In the genomic region with DNA sequence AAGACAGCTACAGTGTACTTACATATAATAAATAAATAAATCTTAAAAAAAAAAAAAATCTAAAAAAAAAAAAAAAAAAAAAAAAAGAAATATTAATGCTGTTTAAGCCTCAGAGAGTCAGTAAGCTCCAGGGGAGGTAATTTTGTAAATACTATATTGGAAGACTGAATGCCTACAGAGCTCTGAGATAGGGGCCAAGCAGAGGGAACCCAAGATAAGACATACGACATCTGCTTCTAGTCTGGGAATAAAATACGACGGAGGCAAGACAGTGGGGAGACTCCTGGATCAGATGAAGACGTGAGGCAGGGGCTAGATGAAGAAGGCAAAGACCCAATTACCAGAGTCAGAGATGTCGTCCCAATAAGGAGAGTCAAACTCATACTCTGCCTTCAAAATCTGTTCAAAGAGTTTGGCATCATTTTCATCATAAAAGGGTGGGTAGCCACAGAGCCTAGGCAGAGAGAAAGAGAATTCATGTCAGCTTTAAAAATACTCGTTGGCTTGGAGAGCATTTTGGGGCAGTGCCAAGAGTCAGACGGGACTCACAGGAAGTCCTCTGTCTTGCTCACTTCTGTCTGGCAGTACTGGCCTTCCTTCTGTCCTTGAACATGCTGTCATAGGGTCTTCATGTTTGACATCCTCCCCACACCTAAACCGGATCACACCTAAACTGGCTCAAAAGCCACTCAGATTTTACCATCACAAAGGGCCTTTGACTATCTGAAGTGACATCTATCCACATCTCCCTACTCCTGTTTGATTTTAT, we compare ENCODE assay signal across 13 mouse cellular contexts. TPM values are rescaled to one million over a fixed set of nuclear protein-coding genes. Genes with fewer than 3 reads are reported as not detected.
DNase-seq lines count a peak whose midpoint lies in the region; ATAC-seq lines count a peak whose summit lies in the region.
"Had no signal": no experiment of that assay in that cellular context is flagged by ENCODE, and none has a peak within 500 bp of the region (broad histone marks: within the 10 kb centered on the region; RNA-seq: fewer than 3 reads in every experiment).

No protein-coding gene starts in this region.

- H3K9ac ChIP-seq in kidney, embryonic 15.5 days, result no peak overlapping the region
- H3K9ac ChIP-seq: intestine, embryonic 15.5 days; lung, embryonic 15.5 days had no signal

- no peak overlapping the region for H3K4me3 ChIP-seq in kidney, embryonic 15.5 days (replicated peaks)
- H3K4me3 ChIP-seq: intestine, embryonic 15.5 days; lung, embryonic 15.5 days had no signal

- H3K36me3 ChIP-seq in kidney, embryonic 15.5 days, result peaks cover 84% of the 10 kb centered on the region

- H3K9me3 ChIP-seq in kidney, embryonic 15.5 days (replicated peaks), result no peaks in the 10 kb centered on the region
- H3K9me3 ChIP-seq: intestine, embryonic 15.5 days; lung, embryonic 15.5 days had no signal

- peaks cover 22% of the 10 kb centered on the region for H3K4me1 ChIP-seq in kidney, embryonic 15.5 days

- no peak overlapping the region for H3K4me2 ChIP-seq in kidney, embryonic 15.5 days
- H3K4me2 ChIP-seq: intestine, embryonic 15.5 days; lung, embryonic 15.5 days had no signal

- no peak for ATAC-seq in kidney, embryonic 15.5 days (replicated peaks; ENCODE audit: low FRiP score)
- ATAC-seq in common myeloid progenitor, adult 5-6 weeks (replicated peaks; ENCODE audit: low read depth, poor library complexity, severe bottlenecking), result 0 out of 2 replicates have a peak, but pooled peaks have one; percentile 13
- ATAC-seq: intestine, embryonic 15.5 days had no signal

- WGBS in kidney, embryonic 15.5 days, result 63% methylated on average over 8 of the region's 8 CpGs

- no peak overlapping the region for H3K27ac ChIP-seq in kidney, embryonic 15.5 days
- H3K27ac ChIP-seq: intestine, embryonic 15.5 days; lung, embryonic 15.5 days; stomach, postnatal 0 days had no signal

- H3K27me3 ChIP-seq in kidney, embryonic 15.5 days, result no peaks in the 10 kb centered on the region
- H3K27me3 ChIP-seq: intestine, embryonic 15.5 days; lung, embryonic 15.5 days had no signal

- peak; percentile 34 for DNase-seq in kidney, adult 18-20 months
- DNase-seq in lung, postnatal 10 days, result peak; percentile 44
- no peak for DNase-seq in lung, adult 18-20 months
- peak; percentile 16 for DNase-seq in lung, postnatal 25 days (ENCODE audit: low spot score)
- DNase-seq in yolk sac, embryonic 10.5 days (ENCODE audit: low spot score), result no peak
- no peak for DNase-seq in cerebellum, adult 18-20 months
- DNase-seq: cerebellum, adult 11-12 months; gastrocnemius, postnatal 36 days had no signal

RNA-seq across cellular contexts. Expression of a gene that starts 6.7 kb away (rescaled TPM):
- 103 and 111 TPM in 2 replicates for polyA plus RNA-seq in kidney, embryonic 15.5 days (2015; fragmentation: Nextera tagmentation; extraction: Ambion mirVana)
- 29.9 and 41.3 TPM in 2 replicates for total RNA-seq in common myeloid progenitor, adult 5-6 weeks (2017)

RNA-seq across cellular contexts. Expression of a gene that starts 10.3 kb away (rescaled TPM):
- 13.8 and 18.7 TPM in 2 replicates for polyA plus RNA-seq in kidney, embryonic 15.5 days (2015; fragmentation: Nextera tagmentation; extraction: Ambion mirVana)
- 10.2 and 11.7 TPM in 2 replicates for total RNA-seq in common myeloid progenitor, adult 5-6 weeks (2017)

RNA-seq across cellular contexts. Expression of a gene that starts 30.1 kb away (rescaled TPM):
- 19.2 and 20.4 TPM in 2 replicates for polyA plus RNA-seq in kidney, embryonic 15.5 days (2015; fragmentation: Nextera tagmentation; extraction: Ambion mirVana)
- 27.5 and 35.7 TPM in 2 replicates for total RNA-seq in common myeloid progenitor, adult 5-6 weeks (2017)

RNA-seq across cellular contexts. Expression of a gene that starts 40.6 kb away (rescaled TPM):
- polyA plus RNA-seq in kidney, embryonic 15.5 days (2015; fragmentation: Nextera tagmentation; extraction: Ambion mirVana), result 56.7 and 62.1 TPM in 2 replicates
- total RNA-seq in common myeloid progenitor, adult 5-6 weeks (2017), result 20.7 and 33.1 TPM in 2 replicates

RNA-seq across cellular contexts. Expression of a gene that starts 40.9 kb away (rescaled TPM):
- 403 and 405 TPM in 2 replicates for polyA plus RNA-seq in kidney, embryonic 15.5 days (2015; fragmentation: Nextera tagmentation; extraction: Ambion mirVana)
- total RNA-seq in common myeloid progenitor, adult 5-6 weeks (2017), result 175 and 193 TPM in 2 replicates

Comparison
In these comparisons a context has a peak if more than half of its experiments do, and no peak if none do; other contexts are left out.
1. DNase-seq: peak in kidney, adult 18-20 months (single experiment), lung, postnatal 10 days (single experiment) and lung, postnatal 25 days (single experiment); none in lung, adult 18-20 months (0 of 2), yolk sac, embryonic 10.5 days (single experiment) and cerebellum, adult 18-20 months (0 of 2).